Mouse (Mus musculus) heart, adult 10 weeks (tissue): ENCODE data around the gene Fastkd1. TPM values are rescaled to one million over a fixed set of nuclear protein-coding genes. Genes with fewer than 3 reads are reported as not detected.

Source experiments
- polyA plus RNA-seq: library from polyadenylated mRNA; stranded (reverse); fragments of 350-450 nt; fragmentation: Illumina TruSeq; extraction: RNeasy Lipid Tissue Mini Kit (QIAGEN cat#74804); gene quantifications from one replicate; pipeline ENCODE4 v1.2.3, GENCODE M21; 2014; ENCODE audit warnings: low read depth, low replicate concordance

The Fastkd1 gene
- 27.3 TPM for polyA plus RNA-seq

GRCm38 (mm10) chr2:69712981-69713625 is at the start of gene Fastkd1:
Fastkd1 (minus strand) TSS chr2:69713516.

GRCm38 (mm10) chr2:69722273-69722649 is 8.9 kb upstream of the Fastkd1 start, which contains the start of gene Ppig:
Ppig (plus strand) TSS chr2:69722545.

GRCm38 (mm10) chr2:69669853-69670252 is 43.5 kb downstream of the Fastkd1 start, which contains the start of gene Klhl41:
Klhl41 (plus strand) TSS chr2:69670120.

GRCm38 (mm10) chr2:69646726-69647490 is 66.4 kb downstream of the Fastkd1 start, which contains the start of gene Bbs5:
Bbs5 (plus strand) TSS chr2:69647171.

Other genes starting within 250 kb of the Fastkd1 start
- gene Lrp2, start 127.5 kb downstream of the Fastkd1 start, polyA plus RNA-seq = 0.55 TPM
- gene Bbs5, start 66.3 kb downstream of the Fastkd1 start, polyA plus RNA-seq = 7.4 TPM
- gene Klhl41, start 43.4 kb downstream of the Fastkd1 start, polyA plus RNA-seq = 56.5 TPM
- 22.4 TPM for gene Ppig, start 9.0 kb upstream of the Fastkd1 start, polyA plus RNA-seq
- gene Ccdc173, start 76.1 kb upstream of the Fastkd1 start, polyA plus RNA-seq = 2.0 TPM
- gene Phospho2, start 76.1 kb upstream of the Fastkd1 start, polyA plus RNA-seq = 30.7 TPM
- gene Klhl23, start 108.4 kb upstream of the Fastkd1 start, polyA plus RNA-seq = 31.7 TPM
- 81.9 TPM for gene Ssb, start 148.0 kb upstream of the Fastkd1 start, polyA plus RNA-seq
- 30.6 TPM for gene Mettl5, start 172.1 kb upstream of the Fastkd1 start, polyA plus RNA-seq
- gene Ubr3, start 183.7 kb upstream of the Fastkd1 start, polyA plus RNA-seq = 75.7 TPM